Mouse (Mus musculus) lung, adult 10 weeks (tissue): Measurements from ENCODE around the gene Ubqlnl. TPM values are rescaled to one million over a fixed set of nuclear protein-coding genes. Genes with fewer than 3 reads are reported as not detected.

ENCODE experiments used
- polyA plus RNA-seq: library from polyadenylated mRNA; stranded (reverse); fragments of 350-450 nt; fragmentation: Illumina TruSeq; extraction: RNeasy Lipid Tissue Mini Kit (QIAGEN cat#74804); gene quantifications from one replicate; pipeline ENCODE4 v1.2.3, GENCODE M21; 2014; ENCODE audit warnings: low read depth, low replicate concordance; ENCODE audit not compliant: insufficient read depth

The Ubqlnl gene
- polyA plus RNA-seq = not detected

GRCm38 (mm10) chr7:104150456-104150855 lies at the start of gene Ubqlnl:
Gene Ubqlnl (minus strand): TSS chr7:104150556.

GRCm38 (mm10) chr7:104195885-104196284 lies 45.5 kb upstream of the Ubqlnl start, which contains the start of gene Olfr649:
Gene Olfr649 (minus strand): TSS chr7:104195985.

GRCm38 (mm10) chr7:104183292-104183691 lies 32.9 kb upstream of the Ubqlnl start, which contains the start of gene Olfr648:
Gene Olfr648 (minus strand): TSS chr7:104183392.

GRCm38 (mm10) chr7:104143179-104143578 lies 7.2 kb downstream of the Ubqlnl start, which contains the start of gene Ubqln3:
Gene Ubqln3 (minus strand): TSS chr7:104143279.

GRCm38 (mm10) chr7:104137305-104137704 lies 13.1 kb downstream of the Ubqlnl start, which contains the start of gene Olfr643:
Gene Olfr643 (minus strand): TSS chr7:104137405.

GRCm38 (mm10) chr7:104129726-104130125 lies 20.6 kb downstream of the Ubqlnl start, which contains the start of gene Ubqln5:
Gene Ubqln5 (minus strand): TSS chr7:104129826.

GRCm38 (mm10) chr7:104104757-104104972 lies 45.7 kb downstream of the Ubqlnl start, which contains the start of gene Olfr646:
Gene Olfr646 (plus strand): TSS chr7:104104873.

Other genes with a start within 250 kb of the Ubqlnl start
- not detected for gene Olfr65, start 247.1 kb downstream of the Ubqlnl start, polyA plus RNA-seq
- gene Olfr631, start 221.7 kb downstream of the Ubqlnl start, polyA plus RNA-seq = not detected
- not detected for gene Olfr632, start 216.2 kb downstream of the Ubqlnl start, polyA plus RNA-seq
- gene Olfr633, start 206.1 kb downstream of the Ubqlnl start, polyA plus RNA-seq = not detected
- not detected for gene Olfr635, start 179.4 kb downstream of the Ubqlnl start, polyA plus RNA-seq
- not detected for gene Olfr638, start 151.8 kb downstream of the Ubqlnl start, polyA plus RNA-seq
- not detected for gene Olfr639, start 133.3 kb downstream of the Ubqlnl start, polyA plus RNA-seq
- not detected for gene Olfr640, start 125.0 kb downstream of the Ubqlnl start, polyA plus RNA-seq
- not detected for gene Olfr641, start 115.1 kb downstream of the Ubqlnl start, polyA plus RNA-seq
- gene Olfr642, start 97.9 kb downstream of the Ubqlnl start, polyA plus RNA-seq = not detected
- not detected for gene 4930516K23Rik, start 89.1 kb downstream of the Ubqlnl start, polyA plus RNA-seq
- gene Olfr644, start 78.7 kb downstream of the Ubqlnl start, polyA plus RNA-seq = not detected
- not detected for gene Olfr645, start 65.1 kb downstream of the Ubqlnl start, polyA plus RNA-seq
- not detected for gene Olfr646, start 45.7 kb downstream of the Ubqlnl start, polyA plus RNA-seq
- gene Ubqln5, start 20.7 kb downstream of the Ubqlnl start, polyA plus RNA-seq = not detected
- gene Olfr643, start 13.2 kb downstream of the Ubqlnl start, polyA plus RNA-seq = not detected
- gene Ubqln3, start 7.3 kb downstream of the Ubqlnl start, polyA plus RNA-seq = not detected
- gene Olfm5, start 14.3 kb upstream of the Ubqlnl start, polyA plus RNA-seq = not detected
- gene Olfr648, start 32.8 kb upstream of the Ubqlnl start, polyA plus RNA-seq = not detected
- not detected for gene Olfr649, start 45.4 kb upstream of the Ubqlnl start, polyA plus RNA-seq
- 0.55 TPM for gene Trim6, start 68.2 kb upstream of the Ubqlnl start, polyA plus RNA-seq
- 16.4 TPM for gene Trim34a, start 93.9 kb upstream of the Ubqlnl start, polyA plus RNA-seq
- gene Trim5, start 137.5 kb upstream of the Ubqlnl start, polyA plus RNA-seq = 3.5 TPM
- gene Trim12a, start 164.9 kb upstream of the Ubqlnl start, polyA plus RNA-seq = 34.7 TPM
- not detected for gene Trim34b, start 178.9 kb upstream of the Ubqlnl start, polyA plus RNA-seq
- gene Trim12c, start 202.8 kb upstream of the Ubqlnl start, polyA plus RNA-seq = 12.5 TPM
- gene Trim30b, start 219.3 kb upstream of the Ubqlnl start, polyA plus RNA-seq = 1.8 TPM